Mouse (Mus musculus) hindbrain, embryonic 10.5 days (tissue): ENCODE results near the gene Taf9b. TPM values are rescaled to one million over a fixed set of nuclear protein-coding genes. Genes with fewer than 3 reads are reported as not detected.
A peak's percentile ranks its signal among the peaks of the same experiment; 100 is the strongest.
"Not testable (repeated sequence)": the region's sequence is repeated elsewhere in the genome, so short reads cannot be mapped to it uniquely, and the experiment has no call there.

Experiments
- DNase-seq: peaks from one replicate; pipeline ENCODE4 v3.0.0-alpha.2; 2017; ENCODE audit warnings: low spot score
- H3K27ac ChIP-seq: fragments of 300-500 bp; sonication (generic); 2 replicates; pipeline ENCODE4 v1.5.1; 2016; ENCODE audit warnings: mild to moderate bottlenecking, moderate library complexity
- H3K27me3 ChIP-seq: fragments of 300-500 bp; sonication (generic); 2 replicates; pipeline ENCODE4 v1.6.1; 2016; ENCODE audit warnings: mild to moderate bottlenecking; ENCODE audit not compliant: poor library complexity, insufficient read depth, severe bottlenecking
- H3K36me3 ChIP-seq: fragments of 300-500 bp; sonication (generic); 2 replicates; pipeline ENCODE4 v1.6.1; 2016; ENCODE audit warnings: mild to moderate bottlenecking, moderate library complexity
- H3K4me1 ChIP-seq: fragments of 300-500 bp; sonication (generic); replicated peaks from 2 replicates; pipeline ENCODE4 v1.6.1; 2016; ENCODE audit warnings: mild to moderate bottlenecking
- H3K4me3 ChIP-seq: fragments of 300-500 bp; sonication (generic); 2 replicates; pipeline ENCODE4 v1.5.1; 2016; ENCODE audit warnings: mild to moderate bottlenecking, moderate library complexity
- H3K9me3 ChIP-seq: fragments of 300-500 bp; sonication (generic); 2 replicates; pipeline ENCODE4 v1.6.1; 2016; ENCODE audit warnings: mild to moderate bottlenecking, moderate library complexity
- WGBS: fragments of 180-500 bp; shearing (Covaris S2); methylation state at CpG from one replicate; pipeline ENCODE4 v1.1.7; 2016; 5-methylcytosine and 5-hydroxymethylcytosine counted together
- polyA plus RNA-seq: library from polyadenylated mRNA; unstranded; fragments of >200 nt; fragmentation: Nextera tagmentation; extraction: Ambion mirVana; gene quantifications from 2 replicates; pipeline ENCODE4 v1.2.1, GENCODE M21; 2016

Taf9b gene
- 9.3 and 10.9 TPM in 2 replicates for polyA plus RNA-seq

GRCm38 (mm10) chrX:106221058-106221457 lies at the start of gene Taf9b:
Gene Taf9b, minus strand, starts transcription at chrX:106221158.
- H3K27me3 ChIP-seq = peaks cover 6% of the 10 kb centered on the region; the same call in 1 of the 2 replicates
- no peaks in the 10 kb centered on the region for H3K4me1 ChIP-seq
- WGBS = 89% methylated on average over 25 of the region's 25 CpGs
- peak within 1 kb of the TSS; percentile 90; the same call in 1 of the 2 replicates for H3K27ac ChIP-seq
- DNase-seq = no peak
- peaks cover 12% of the 10 kb centered on the region; the same call in 1 of the 2 replicates for H3K9me3 ChIP-seq
- H3K36me3 ChIP-seq = no peaks in the 10 kb centered on the region
- peak within 1 kb of the TSS; percentile 63 for H3K4me3 ChIP-seq

- no peak within 1 kb of the TSS for H3K27ac ChIP-seq
- no peaks in the 10 kb centered on the region for H3K9me3 ChIP-seq
- no peaks in the 10 kb centered on the region for H3K27me3 ChIP-seq
- 86% methylated on average over 4 of the region's 4 CpGs for WGBS
- no peak for DNase-seq
- no peaks in the 10 kb centered on the region for H3K36me3 ChIP-seq
- no peak within 1 kb of the TSS for H3K4me3 ChIP-seq
- H3K4me1 ChIP-seq = no peaks in the 10 kb centered on the region
Observed at GRCm38 (mm10) chrX:106255276-106255675, 34.3 kb upstream of the Taf9b start, which contains the start of gene Fnd3c2. Gene Fnd3c2, minus strand, starts transcription at chrX:106255376.

- Histone ChIP-seq H3K36me3 (no peaks in the 10 kb centered on the region), H3K27ac (peak overlapping the region; percentile 90), H3K9me3 (peaks cover 12% of the 10 kb centered on the region; the same call in 1 of the 2 replicates), H3K27me3 (peaks cover 6% of the 10 kb centered on the region; the same call in 1 of the 2 replicates), H3K4me3 (peak overlapping the region; percentile 63), H3K4me1 (no peaks in the 10 kb centered on the region)
- 15% methylated on average over 60 of the region's 60 CpGs for WGBS
- DNase-seq = peak; percentile 72
Observed at GRCm38 (mm10) chrX:106219171-106220032, 1.6 kb downstream of the Taf9b start.

GRCm38 (mm10) chrX:106209100-106209499 lies 11.9 kb downstream of the Taf9b start:
- 95% methylated on average over 2 of the region's 2 CpGs for WGBS
- Histone ChIP-seq H3K9me3 (no peaks in the 10 kb centered on the region), H3K27ac (no peak overlapping the region), H3K36me3 (peaks cover 15% of the 10 kb centered on the region), H3K27me3 (no peaks in the 10 kb centered on the region), H3K4me1 (no peaks in the 10 kb centered on the region), H3K4me3 (no peak overlapping the region)
- no peak for DNase-seq

- Histone ChIP-seq H3K4me1 (no peaks in the 10 kb centered on the region), H3K27me3 (no peaks in the 10 kb centered on the region), H3K4me3 (no peak overlapping the region), H3K27ac (no peak overlapping the region), H3K36me3 (peaks cover 90% of the 10 kb centered on the region), H3K9me3 (no peaks in the 10 kb centered on the region)
- DNase-seq = no peak
- whole genome bisulfite sequencing = 90% methylated on average over 5 of the region's 5 CpGs
Observed at GRCm38 (mm10) chrX:106198904-106199303, 22.1 kb downstream of the Taf9b start.

- no peak overlapping the region for H3K27ac ChIP-seq
- H3K9me3 ChIP-seq = no peaks in the 10 kb centered on the region
- DNase-seq = no peak
- H3K27me3 ChIP-seq = no peaks in the 10 kb centered on the region
- no peaks in the 10 kb centered on the region for H3K4me1 ChIP-seq
- H3K4me3 ChIP-seq = no peak overlapping the region
- WGBS = 69% methylated on average over 5 of the region's 5 CpGs
- H3K36me3 ChIP-seq = peaks cover 94% of the 10 kb centered on the region
Observed at GRCm38 (mm10) chrX:106197308-106197707, 23.6 kb downstream of the Taf9b start.

GRCm38 (mm10) chrX:106194361-106194760 lies 26.6 kb downstream of the Taf9b start:
- not testable (repeated sequence) for DNase-seq, H3K9me3 ChIP-seq, H3K4me3 ChIP-seq, H3K27ac ChIP-seq, H3K27me3 ChIP-seq, H3K4me1 ChIP-seq
- WGBS = 85% methylated on average over 6 of the region's 6 CpGs
- peaks cover 81% of the 10 kb centered on the region for H3K36me3 ChIP-seq

GRCm38 (mm10) chrX:106190091-106190490 lies 30.9 kb downstream of the Taf9b start:
- Histone ChIP-seq H3K4me1 (peaks cover 30% of the 10 kb centered on the region), H3K9me3 (no peaks in the 10 kb centered on the region), H3K4me3 (peak overlapping the region; percentile 64), H3K36me3 (peaks cover 40% of the 10 kb centered on the region), H3K27ac (no peak overlapping the region), H3K27me3 (no peaks in the 10 kb centered on the region; the same call in none of the 2 replicates)
- WGBS = 49% methylated on average over 4 of the region's 4 CpGs
- no peak for DNase-seq

- no peaks in the 10 kb centered on the region for H3K9me3 ChIP-seq
- H3K27me3 ChIP-seq = no peaks in the 10 kb centered on the region; the same call in none of the 2 replicates
- WGBS = 68% methylated on average over 5 of the region's 5 CpGs
- DNase-seq = no peak
- peaks cover 34% of the 10 kb centered on the region for H3K36me3 ChIP-seq
- H3K4me1 ChIP-seq = peaks cover 33% of the 10 kb centered on the region
- peak overlapping the region; percentile 64 for H3K4me3 ChIP-seq
- peak overlapping the region; percentile 90 for H3K27ac ChIP-seq
Observed at GRCm38 (mm10) chrX:106189356-106189755, 31.6 kb downstream of the Taf9b start.

GRCm38 (mm10) chrX:106187737-106188136 lies 33.2 kb downstream of the Taf9b start:
- Histone ChIP-seq H3K27ac (peak overlapping the region; percentile 90), H3K9me3 (no peaks in the 10 kb centered on the region), H3K27me3 (no peaks in the 10 kb centered on the region; the same call in none of the 2 replicates), H3K4me1 (peaks cover 39% of the 10 kb centered on the region), H3K36me3 (peaks cover 17% of the 10 kb centered on the region), H3K4me3 (peak overlapping the region; percentile 64)
- peak; percentile 15 for DNase-seq
- 11% methylated on average over 12 of the region's 12 CpGs for WGBS

GRCm38 (mm10) chrX:106186713-106187649 lies 34.0 kb downstream of the Taf9b start, which contains the start of gene Pgk1:
Gene Pgk1, plus strand, starts transcription at chrX:106187100.
- DNase-seq = peak; percentile 94
- peaks cover under 1% of the 10 kb centered on the region for H3K27me3 ChIP-seq
- peaks cover 39% of the 10 kb centered on the region for H3K4me1 ChIP-seq
- peaks cover 12% of the 10 kb centered on the region for H3K36me3 ChIP-seq
- peak within 1 kb of the TSS; percentile 64 for H3K4me3 ChIP-seq
- peak within 1 kb of the TSS; percentile 90 for H3K27ac ChIP-seq
- H3K9me3 ChIP-seq = no peaks in the 10 kb centered on the region
- 11% methylated on average over 54 of the region's 55 CpGs for WGBS

- peak overlapping the region; percentile 90 for H3K27ac ChIP-seq
- H3K9me3 ChIP-seq = no peaks in the 10 kb centered on the region
- DNase-seq = peak; percentile 20
- H3K36me3 ChIP-seq = peaks cover 2% of the 10 kb centered on the region; the same call in 1 of the 2 replicates
- H3K27me3 ChIP-seq = peaks cover 2% of the 10 kb centered on the region
- 20% methylated on average over 5 of the region's 5 CpGs for WGBS
- H3K4me3 ChIP-seq = peak overlapping the region; percentile 64; the same call in 1 of the 2 replicates
- H3K4me1 ChIP-seq = peaks cover 39% of the 10 kb centered on the region
Observed at GRCm38 (mm10) chrX:106185706-106186105, 35.3 kb downstream of the Taf9b start.
